Mouse (Mus musculus) embryo, embryonic 10 days (tissue): ENCODE results near the gene Blm.
A peak's percentile ranks its signal among the peaks of the same experiment; 100 is the strongest.
"Not testable (repeated sequence)": the region's sequence is repeated elsewhere in the genome, so short reads cannot be mapped to it uniquely, and the experiment has no call there.

Source experiments
- DNase-seq: peaks from one replicate; pipeline ENCODE4 v3.0.0-alpha.2; 2015; ENCODE audit warnings: low spot score

Gene Blm

DNA sequence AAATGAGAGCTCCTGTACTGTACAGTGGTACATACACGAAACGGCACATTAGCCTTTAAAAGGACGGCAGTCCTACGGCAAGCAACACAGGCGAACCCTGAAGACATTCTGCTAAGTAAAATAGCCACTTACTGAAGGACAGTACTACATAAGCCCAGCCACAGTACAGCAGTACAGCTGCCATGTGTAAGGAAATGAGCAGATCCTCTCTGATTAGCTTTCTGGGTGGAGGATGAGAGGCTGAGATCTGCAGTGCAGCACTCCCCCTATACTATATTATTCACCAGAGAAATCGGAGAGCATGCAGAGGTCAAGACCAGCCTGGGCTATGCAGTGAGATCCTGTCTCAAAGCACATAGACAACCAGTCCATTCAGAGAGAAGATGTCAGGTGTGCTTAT is 3.8 kb downstream of the Blm start:
- no peak for DNase-seq

DNA sequence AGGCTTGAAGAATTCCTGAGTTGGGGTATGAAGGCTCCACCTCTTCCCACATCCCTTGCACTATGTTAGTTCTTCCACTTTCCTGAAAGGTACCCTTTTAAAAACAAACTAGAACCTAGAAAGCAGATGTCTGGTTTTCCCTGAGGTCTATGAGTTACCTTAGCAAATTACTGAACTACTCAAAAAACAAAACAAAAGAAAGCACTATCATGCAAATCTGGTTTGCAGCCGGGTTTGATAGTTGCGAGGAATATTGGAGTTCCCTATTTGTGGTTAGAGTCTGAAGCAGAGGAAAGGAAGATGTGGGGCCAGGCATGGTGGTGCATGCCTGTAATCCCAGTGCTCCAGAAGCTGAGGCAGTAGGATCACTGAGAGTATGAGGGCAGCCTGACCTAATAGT is 4.3 kb downstream of the Blm start:
- no peak for DNase-seq

DNA sequence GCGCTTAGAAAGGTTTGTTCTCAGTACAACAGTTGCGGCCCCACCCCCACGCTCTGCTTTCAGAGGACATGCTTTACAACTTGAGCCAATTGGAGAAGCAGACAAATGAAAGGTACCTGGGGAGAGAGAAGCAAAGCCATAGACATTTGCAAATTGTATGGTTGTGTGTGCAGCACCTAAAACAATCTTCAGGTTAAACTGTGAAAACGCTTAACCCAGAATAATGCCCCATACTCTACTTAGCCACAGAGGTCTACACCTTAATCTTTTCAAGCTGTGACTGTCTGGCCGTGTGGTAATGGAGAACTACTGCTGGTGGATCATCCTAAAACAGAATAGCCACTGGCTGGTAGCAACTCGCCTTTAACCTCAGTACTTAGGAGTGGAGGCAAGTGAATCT is 8.2 kb downstream of the Blm start:
- DNase-seq: no peak

DNA sequence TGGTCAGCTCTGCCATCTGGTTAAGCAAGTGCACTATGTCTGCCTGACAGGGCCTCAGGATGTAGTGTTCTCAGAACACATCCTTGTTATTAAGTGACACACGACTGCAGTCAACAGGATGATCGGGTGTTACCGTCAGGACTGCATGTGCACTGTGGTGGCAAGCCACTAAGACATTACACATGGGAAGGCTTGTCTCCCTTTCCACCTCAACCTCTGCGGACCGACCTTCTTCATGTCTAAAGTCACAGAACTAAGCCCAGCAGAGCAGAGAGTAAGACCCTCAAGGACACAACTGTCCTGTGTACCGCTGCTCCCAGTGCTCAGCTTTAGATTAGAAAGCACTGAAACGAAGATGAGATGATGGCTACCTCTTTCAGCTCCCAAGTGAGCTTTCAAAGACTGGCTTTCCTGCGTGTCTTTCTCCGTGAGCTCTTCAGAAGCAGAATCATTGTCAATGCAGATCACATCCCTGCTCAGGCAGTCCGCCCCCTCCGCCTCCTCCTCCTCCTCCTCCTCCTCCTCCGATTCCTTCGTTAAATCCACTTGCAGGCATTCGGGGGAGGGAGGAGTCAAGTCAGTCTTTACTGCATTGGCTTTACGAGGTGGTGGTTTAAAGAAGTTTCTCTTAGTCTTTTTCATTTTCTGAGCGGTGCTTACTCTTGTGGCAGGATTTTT is 22.4 kb downstream of the Blm start:
- DNase-seq: no peak

DNA sequence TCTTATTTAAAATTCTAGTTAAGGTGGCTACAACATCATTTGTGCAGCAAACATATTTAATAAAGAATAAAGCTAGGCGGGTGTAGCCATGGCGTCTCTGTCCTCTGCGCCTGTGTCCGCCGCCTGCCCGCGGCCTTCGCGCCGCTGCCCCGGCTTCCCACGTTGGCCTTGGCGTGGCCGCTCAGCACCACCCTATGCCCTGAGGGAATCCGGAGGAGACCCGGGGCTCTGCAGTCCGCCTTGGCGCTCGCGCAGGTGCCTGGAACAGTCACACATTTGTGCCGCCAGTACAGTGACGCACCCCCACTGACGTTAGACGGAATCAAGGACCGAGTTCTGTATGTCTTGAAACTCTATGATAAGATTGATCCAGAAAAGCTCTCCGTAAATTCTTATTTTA is 27.2 kb downstream of the Blm start:
- not testable (repeated sequence) for DNase-seq

DNA sequence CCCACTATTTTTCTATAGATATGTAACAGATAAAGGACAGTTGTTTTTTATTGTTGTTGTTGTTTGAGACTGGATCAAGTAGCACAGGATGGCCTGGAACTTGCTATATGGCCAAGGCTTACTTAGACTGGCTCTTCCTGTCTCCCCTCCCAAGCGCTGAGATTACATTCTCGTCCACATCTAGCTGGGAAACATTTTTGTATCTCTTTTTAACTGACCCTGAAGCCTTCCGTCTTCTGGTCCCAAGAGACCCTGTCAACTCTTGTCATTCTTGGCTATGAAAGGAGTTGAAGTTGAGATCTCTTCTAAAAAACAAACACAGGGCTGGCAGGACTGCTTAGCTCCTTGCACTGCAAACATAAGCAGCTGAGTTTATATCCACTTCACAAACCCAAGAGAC is 28.9 kb downstream of the Blm start:
- DNase-seq: no peak

DNA sequence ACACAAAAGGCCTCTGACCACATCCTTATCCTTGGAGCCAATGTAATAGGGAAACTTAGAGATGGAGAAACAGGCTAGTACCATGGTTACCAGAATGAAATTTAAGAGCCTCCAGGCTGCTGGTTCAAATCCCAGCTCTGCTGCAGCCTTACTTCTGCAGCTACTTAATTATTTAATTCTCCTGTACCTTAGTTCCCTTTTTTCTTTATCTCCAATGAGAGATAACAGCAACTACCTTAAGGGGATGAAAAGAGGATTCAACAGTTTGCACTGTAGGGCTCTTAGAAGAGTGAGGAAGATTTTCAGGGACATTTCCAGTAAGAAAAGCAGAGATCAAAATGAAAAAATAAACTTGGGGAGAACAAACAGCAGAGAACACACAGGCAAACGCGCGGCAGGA is 30.0 kb downstream of the Blm start:
- DNase-seq: no peak

DNA sequence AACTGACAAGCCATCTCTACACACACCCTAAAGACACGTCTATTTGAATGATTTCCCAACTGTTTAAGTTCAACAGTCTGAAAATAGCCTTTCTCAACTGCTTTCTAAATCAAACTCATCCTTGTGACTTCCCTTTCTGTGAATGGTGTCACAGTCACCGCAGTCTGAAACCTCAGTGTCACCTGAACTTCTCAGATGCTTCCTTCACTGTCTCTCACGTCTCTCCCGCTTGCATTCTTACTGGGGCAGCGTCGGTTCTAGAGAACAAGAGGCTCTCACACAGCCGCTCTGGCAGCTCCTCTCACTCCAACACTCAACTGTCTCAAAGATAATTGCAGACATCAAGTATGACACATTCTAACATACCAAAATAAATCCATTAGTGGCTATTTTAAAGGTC is 33.9 kb downstream of the Blm start:
- no peak for DNase-seq

DNA sequence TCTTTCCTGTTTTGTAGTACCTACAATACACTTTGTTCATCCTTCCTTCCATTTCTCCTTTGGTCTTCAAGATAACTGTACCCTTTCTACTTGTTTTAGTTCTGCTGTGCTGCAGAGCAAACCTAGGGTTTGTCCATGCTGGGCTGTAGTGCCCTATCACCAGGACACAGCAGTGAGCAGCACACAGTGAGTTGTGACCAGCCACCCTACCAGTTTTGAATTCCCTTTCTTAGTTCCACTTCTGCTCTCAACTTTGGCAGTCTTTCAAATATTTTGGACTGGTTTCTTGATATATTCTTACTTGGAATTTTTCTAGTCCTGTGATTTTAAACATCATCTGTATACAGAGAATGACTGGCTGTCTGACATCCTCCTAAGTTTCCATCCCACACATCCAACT is 34.8 kb downstream of the Blm start:
- no peak for DNase-seq

DNA sequence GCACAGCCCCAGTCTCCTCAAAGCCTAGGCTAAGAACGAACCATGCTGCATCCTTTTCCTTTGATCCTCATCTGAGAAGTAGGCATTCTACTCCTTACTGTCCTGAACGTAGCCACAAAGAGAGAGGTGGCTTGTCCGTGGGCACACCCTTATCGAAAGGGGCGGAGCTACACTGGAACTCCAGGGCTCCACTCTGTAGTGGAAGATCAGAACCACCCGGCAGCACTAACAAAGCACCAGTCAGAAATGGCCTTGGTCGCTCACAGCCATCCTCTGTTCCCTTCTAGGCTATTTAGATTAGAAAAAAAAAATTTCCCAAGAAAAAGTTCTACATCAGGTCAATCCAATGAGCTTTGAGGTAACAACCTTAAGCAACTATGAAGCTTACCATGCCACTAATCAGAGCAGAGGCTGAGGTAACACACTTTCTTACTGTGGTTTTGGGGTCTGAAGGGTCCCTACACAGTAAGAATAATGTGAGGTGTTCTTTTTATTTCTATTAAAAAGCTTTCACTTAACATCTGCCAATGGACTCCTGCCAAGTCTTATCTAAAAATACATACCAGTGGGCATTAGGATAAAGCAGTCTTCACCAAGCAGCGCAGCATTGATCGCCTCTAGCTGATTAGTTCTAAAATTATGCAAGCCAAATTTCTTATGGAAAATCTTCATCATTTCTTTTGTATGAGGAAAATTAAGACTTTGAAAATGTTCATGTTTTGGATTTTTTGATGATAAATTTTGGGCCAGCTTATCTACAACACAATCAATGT is 35.5 kb downstream of the Blm start:
- no peak for DNase-seq

DNA sequence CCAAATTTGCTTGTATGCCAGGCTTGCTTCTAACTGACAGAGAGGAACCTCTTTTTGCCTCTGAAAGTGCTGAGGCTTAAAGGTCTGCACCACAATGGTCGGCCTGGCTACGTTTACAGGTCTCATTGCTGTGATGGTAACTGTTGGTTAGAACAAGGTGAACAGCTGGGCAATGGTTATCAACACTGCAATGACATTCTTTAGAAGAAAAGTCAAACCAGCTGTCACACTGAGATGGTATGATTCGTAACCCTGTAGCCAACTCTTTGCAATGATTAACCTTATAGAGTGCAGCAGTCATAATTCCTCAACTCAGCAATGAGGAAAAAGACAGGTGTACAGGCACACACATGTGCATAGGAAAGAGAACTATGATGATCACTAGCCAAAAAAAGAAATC is 38.3 kb downstream of the Blm start:
- no peak for DNase-seq

DNA sequence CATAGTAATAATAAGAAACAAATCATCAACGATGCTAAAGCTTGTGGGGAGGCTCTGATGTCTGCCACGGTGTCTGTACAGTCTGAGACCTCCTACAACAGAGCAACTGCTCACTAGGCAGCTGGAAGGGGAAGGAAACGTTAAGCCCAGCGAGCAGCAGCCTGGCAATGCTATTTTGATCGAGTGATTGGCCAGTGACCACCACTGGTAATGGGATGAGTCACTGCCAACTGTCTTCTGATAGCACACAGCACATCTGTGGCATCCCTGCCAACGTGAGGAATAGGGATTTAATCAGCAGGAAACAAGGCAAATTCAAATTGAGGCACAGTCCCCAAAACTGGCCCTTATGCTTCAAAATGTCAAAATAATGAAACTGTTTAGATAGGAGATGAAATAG is 39.7 kb downstream of the Blm start:
- DNase-seq: no peak

DNA sequence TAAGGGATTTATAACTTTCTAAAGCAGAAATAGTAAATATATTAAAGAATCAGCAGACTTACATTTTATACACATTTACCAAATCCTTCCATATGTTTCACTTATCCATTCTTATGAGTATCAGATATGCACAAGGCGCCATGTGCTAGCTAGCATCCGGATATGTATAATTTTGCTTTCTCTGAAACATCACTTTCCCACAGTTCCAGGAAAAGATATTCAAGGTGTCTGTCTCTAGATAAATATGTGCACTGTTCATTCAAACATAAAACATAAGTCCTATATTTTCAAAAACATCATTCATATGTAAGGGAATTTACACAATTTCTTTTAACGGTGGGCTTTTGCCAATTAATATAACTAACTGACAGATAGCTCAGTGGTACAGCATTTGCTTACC is 42.9 kb downstream of the Blm start:
- DNase-seq: no peak

DNA sequence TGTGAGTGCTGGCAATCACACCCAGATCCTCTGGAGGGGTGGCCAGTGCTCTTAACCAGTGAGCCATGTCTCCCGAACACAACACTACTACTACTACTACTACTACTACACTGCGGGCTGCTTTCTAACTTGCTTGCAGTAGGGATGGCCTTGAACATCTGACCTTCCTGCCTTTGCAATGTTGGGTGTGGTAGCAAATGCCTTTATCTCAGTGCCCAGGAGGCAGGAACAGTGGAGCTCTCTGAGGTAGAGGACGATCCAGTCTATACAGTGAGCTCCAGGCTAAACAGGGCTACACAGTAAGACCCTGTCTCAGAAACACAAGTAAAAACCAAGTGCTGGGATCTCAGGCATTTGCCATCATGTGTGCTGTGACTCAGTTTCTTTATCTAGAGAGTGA is 43.8 kb downstream of the Blm start:
- DNase-seq: no peak

DNA sequence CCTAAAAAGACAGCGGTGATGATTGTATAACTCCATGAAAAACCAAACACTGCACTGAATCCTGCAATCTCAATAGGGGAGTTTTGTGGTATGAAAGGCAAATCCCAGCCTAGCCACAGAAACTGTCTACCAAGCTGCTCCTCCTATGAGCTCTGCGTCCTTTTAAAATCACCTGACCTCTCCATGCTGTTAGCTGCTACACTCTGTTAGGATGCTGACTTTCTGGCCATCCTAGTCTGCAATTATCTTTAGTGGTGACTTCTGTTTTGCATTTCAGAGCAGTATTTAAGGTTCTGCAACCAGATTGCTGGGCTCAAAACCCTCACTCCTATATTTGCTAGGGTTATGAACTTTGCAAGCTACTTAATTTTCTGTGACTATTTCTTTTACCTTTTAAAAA is 44.6 kb downstream of the Blm start:
- DNase-seq: no peak

DNA sequence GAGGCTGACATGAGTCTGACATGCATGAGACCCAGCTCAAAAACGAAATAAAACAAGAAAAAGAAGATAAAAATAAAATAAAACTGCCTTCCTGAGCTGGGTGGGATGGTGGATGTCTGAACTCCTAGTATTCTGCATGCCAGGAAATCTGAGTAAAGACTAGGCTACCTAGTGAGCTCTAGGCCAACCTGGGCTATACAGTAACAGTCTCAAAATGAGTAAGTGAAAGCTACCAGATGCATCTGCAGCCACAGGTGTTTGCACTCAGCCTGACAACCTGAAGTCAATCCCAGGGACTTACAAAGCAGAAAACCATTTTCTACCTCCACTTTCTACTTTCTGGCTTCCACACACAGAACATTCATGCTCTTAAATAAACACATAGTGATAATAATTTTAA is 45.5 kb downstream of the Blm start:
- no peak for DNase-seq

DNA sequence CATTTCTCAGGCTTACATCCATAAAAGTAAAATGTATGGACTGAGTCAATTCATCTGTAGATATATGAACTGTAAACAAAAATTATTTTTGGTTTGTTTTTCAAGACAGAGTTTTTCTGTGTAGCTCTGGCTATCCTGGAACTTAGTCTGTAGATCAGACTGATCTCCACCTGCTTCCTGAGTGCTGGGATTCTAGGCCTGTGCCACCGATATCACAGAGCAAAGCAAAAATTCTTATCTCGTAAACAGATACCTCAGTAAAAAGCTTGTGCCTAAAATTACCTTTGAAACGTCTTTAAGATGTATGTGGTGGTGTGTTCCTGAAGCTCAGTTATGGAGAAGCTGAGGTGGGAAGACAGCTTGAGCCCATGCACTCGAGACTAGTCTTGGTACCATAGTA is 47.7 kb downstream of the Blm start:
- no peak for DNase-seq

DNA sequence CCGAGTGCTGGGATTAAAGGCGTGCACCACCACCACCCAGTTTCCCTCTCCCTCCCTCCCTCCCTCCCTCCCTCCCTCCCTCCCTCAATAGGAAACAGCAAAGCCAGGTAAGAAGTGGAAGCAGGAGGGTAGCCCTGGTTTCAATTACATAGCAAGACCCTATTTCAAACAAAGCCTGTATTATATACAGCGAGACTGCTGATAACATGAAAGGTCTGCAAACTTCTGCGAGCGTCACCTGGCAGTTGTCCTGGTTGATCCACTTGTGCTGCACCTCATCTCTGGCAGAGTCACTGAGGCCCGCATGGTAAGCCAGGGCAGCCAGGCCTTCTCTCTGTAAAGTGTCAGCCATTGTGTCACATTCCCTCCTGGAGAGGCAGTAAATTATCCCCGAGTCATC is 54.8 kb downstream of the Blm start:
- peak; percentile 12 for DNase-seq

DNA sequence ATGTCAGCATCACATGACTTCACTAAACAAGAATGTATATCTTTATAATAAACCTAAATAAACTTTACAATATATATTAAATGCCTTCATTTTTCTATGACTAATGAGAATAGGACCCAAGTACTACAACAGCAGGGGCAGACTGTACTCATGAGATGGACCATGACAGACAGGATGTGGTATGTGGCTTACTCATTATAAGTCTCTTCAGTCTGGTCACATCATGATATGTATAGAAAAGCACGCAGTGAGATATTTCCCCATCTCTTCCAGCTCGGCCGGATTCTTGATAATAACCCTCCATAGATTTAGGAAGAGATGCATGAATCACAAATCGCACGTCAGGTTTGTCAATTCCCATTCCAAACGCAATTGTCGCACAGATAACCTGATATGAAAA is 61.1 kb downstream of the Blm start:
- no peak for DNase-seq

DNA sequence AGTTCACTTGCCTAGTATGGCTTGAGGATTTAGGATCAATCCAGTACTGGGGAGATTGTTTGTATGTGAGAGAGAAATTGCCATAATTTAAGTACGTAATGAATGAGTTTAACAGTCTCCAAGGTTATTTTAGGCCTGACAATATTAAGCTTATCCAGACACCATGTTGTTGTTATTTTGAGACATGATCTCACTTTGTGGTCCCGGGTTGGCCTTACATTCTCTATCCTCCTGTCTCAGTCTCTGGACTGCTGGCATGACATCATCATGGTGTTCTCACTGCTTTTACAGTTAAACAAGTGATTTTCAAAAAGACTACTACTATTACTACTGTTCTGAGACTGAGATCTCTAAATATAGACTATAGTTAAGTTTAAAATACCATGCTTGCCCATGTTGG is 66.1 kb downstream of the Blm start:
- no peak for DNase-seq

DNA sequence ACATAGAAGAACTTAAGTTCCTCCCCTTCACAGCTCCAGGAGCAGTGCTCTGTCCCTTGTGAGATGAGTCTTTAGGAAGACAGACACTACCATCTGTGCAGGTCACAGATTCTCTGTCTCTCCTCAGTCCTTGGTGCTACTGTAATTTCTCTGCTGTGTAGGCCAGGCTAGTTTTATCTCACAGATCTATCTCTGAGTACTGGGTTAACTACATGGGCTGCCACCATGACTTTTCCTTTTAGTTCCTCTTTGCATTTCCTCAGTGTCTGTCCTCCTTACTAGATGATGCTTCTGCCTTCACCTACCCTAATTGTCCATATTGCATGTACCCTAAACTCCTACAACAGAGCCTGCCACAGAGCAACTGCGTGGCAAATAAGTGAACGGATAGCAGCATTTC is 67.6 kb downstream of the Blm start:
- no peak for DNase-seq

DNA sequence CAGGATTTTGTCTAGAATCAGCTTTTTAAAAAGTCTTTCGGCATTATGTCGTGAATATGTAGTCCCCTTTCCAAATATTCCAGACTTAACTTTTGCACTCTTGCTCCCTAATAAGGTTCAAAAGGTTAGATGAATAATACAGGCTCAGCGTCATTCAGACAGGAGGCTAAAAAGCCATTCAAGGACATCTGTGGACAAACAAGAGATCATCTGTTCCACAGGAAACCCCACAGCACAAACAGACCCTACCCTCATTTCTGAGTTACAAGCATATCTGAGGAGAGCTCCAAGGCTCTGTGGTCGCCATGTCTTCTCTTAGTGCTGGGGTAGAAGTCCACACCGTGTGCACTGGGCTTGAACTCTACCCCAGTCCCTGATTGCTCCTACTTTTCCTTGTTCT is 70.1 kb downstream of the Blm start:
- DNase-seq: no peak

DNA sequence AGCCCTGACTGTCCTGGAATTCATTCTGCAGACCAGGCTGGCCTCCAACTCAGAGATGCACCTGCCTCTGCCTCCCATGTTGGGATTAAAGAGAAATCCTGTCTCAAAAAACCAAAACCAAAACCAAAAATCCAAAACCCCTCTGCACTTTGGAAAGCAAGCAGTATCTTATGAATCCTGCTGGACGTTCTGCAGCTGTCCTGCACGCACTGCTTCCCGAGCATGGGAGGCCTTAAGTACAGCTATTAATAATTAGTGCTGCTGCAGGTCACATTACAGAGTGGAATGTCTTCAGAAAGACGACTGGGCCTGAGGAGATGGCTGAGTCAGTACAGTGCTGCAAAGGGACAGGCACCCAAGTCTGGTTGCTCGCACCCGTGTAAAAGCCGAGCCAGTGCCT is 73.0 kb downstream of the Blm start:
- no peak for DNase-seq

DNA sequence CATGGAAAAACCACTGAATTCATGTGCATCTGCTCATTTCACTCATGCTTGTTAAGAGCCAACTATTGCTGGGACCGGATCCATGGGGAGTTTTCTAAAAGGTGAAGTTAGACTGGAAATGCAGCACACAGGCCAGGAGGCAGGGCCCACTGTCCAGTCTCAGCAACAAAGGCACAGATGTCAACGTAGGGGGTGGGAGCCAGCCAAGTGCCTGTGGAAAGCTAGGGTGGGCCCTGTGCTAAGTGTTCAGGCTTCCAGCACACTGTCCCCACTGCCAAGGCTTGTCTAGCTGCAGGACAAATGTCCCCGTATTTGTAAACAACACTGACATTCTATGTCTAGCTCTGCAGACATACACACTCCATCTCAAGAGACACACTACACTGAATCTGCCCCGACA is 74.0 kb downstream of the Blm start:
- DNase-seq: no peak
